Mouse (Mus musculus): ENCODE measurements around the gene Crtc3.

Gene Crtc3

DNA sequence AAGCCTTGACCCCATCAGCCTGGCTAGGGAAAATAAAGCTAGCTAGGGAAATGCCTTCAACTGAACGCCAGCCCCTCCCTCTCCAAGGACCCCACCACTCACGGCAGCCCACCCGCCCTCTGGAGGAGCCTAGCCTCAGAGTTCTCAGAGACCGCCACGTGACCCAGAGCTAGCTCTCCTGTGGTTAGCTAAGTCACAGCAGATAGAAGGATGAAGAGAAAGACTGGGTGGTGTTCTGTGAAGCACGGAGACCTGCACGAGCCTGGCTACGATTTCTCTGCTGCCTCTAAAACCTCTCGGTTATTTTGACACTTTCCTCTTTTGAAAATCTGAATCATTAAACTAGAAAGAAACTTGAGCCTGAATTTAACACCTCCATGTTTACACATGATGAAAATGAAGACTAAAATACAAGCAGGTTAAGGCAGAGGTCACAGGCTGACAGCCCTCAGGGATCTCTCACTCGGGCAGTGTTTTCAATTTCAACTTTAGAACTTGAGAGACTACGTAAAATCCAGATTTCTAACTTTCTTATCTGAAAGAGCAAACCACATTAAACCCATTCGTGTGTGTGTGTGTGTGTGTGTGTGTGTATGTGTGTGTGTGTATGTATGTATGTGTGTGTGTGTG is 8.3 kb downstream of the Crtc3 start:
- no peak for DNase-seq

DNA sequence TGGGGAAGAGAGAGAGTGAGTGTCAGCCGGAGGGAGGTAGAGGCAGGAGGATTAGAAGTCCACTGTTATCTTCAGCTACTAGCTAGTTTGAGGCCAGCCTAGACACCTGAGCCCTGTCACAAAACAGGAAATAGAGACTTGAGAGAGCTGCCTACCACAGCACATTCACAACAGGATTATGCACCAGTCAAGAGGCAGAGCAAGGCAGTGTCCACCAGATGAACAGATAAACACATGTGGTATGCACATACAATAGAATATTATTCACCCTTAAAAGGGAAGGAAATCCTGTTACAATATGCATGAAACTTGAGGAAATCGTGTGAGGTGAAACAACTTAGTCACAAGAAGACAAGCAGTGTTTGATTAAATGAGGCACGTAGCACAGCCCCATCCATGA is 16.4 kb downstream of the Crtc3 start:
- DNase-seq = no peak

DNA sequence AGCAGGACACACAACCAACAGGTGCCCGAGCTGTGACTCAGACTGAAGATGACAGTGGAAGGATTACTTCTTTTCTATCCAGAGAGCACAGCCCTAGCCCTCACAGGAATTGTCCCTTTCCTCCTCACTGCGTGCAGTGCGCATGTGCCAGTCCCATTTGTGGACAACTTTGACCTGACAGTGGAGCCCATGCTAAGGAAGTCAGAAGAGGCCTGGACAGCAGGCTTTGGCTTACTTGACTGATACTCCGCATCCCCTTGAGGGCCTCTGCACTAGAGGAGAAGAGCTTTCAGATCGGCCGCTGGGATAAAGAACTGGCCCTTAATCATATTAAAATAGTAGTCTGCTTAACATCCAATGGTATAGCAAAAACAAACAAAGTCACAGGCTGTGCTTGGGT is 17.8 kb downstream of the Crtc3 start:
- no peak for DNase-seq

DNA sequence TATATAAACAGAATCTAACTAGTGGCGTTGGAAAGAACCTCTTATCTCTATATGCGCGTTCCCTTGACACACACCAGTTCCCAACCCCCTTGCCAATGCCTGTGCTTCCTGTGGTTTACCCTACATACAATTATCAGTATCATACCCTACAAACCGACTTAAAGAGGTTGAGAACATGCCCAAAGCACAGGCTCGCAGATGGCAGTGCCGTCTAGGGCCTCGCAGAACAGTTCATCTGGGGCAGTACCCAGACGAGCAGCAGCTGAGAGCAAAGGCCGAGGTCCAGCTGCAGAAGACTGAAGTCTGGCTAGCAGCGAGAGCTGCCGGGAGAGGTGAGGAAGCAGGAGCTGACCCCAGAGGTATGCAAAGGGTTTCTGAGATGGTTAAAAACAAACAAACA is 21.5 kb downstream of the Crtc3 start:
- peak; percentile 39 for DNase-seq

DNA sequence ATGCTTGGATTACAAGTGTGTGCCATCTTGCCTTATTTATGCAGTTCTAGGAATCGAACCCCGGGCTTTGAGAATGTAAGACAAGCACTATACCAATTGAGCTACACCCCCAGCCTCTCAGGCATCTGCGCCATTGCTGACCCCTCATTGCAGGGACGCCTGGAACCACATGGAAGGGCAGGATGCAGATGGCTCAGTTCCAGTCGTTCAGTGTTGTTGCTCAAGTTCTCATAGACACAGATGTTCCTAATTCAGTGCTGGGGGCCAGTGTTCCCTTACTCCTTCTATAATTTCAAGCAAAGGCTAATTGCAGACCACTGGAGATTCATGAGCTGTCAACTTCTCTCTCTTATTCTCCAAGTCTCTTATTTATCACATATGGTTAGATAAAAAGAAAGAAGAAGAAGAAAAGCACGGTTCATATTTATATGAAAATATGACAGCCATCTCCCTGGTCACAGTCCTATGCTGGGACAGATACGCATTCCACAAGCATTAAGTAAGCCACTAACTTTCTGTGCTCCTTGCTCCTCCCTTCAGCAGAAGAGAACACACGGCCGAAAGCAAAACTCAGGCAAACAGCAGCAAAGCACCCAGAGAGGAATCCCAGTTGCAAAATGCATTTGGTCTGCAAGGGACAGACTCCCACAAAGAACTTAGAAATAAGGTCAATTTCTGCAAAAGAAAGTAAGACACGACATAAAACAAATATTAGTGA is 22.3 kb downstream of the Crtc3 start:
- no peak for DNase-seq

DNA sequence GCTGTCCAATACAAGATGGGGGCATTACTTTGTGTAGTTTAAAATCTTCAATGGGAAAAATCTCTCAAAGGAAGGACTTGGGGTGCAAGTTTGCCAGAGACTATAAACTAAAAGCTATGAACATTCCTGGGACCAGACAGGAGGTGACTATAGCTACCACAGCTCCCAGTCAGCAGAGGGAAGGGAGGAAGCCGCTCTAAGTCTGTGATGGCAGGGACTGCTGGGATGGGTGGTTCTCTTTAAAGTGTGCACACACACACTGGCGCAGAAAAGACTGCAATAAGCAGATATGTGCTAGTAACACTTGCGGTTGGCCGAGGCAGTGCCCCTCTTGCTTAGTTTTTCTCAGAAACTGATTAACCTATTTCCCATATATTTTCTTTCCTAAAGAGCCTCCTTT is 27.6 kb downstream of the Crtc3 start:
- no peak for DNase-seq

DNA sequence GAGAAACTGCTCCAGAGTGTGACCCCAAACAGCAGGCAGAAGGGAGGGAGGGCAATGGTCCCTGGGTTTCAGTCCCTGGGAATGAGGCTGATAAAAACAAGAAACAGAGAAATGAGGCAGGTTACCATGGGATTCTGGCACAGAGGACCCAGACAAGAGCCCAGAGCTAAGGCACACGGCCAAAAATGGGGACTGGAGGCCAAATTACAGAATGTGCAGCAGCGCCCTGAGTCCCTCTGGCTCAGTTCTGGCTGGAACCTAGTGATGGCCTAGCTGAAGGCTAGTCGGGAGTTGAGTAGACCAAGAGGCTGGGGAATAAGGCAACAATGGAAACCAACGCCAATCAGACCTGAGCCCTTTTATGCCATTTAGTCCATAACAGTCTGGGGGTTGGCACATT is 28.1 kb downstream of the Crtc3 start:
- DNase-seq = no peak

DNA sequence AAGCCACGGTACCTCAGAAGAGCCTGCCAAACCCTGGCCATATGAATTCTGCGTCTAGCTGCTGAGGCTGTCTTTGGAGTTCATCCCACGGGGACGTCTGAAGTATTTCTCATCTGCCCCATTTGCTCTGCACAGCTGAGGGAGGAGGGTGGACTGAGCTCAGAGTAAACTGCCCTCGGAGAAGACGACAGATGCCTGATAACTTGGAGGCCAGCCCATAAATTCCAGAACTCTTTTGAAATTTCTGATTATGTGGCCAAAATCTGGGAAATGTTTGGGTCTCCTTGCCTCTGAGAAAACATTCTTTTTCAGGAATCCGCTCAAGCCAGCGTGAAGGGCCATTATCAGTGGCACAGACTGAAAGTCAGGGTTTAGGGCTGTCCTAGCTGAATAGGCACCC is 30.8 kb downstream of the Crtc3 start:
- DNase-seq = no peak

DNA sequence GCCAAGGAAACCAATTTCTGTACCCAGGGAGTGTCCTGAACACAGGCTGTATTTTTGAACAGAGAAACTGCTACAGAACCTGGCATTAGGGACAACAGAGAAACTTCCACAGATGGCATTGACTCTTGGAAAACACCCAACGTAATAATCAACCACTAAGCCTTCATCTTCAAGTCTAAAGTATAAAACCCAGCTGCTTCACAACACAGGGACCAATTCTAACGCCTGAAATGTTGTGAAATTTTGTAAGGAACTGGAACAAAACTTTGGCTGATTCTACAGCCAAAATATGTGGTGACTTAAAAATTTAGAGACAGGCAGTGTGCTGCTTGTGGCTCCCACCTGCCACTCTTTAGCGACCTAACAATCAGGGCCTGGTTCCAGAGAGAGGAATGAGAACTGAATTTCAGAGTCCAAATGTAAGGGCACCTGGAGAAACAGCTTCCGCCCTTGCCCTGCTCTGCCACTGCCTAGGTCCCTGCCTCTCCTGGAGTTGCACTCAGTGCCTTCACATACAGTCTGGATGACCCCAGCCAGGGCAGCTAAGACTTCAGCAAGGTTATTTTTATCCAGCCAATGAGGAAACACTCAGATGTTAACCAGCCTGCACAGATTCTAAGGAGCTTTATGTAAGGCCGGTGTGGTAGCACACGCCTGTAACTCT is 33.2 kb downstream of the Crtc3 start:
- no peak for DNase-seq

DNA sequence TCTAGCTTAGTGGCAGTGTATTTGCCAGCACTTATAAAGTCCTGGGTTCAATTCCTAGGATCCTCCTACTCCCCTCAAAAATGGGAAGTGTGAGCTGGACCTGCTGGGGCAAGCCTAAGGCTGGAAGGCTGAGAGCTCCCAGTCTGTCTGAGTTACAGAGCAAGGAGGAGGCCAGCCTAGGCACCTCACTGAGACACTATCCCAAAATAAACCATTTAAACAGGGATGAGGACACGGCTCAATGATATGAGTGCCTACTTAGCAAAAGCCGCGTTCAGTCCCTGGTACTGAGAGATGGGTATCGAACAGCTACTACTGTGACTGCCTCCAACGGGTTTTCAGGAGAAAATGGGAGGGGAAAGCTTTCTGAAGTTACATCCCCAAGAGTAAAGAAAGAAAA is 33.8 kb downstream of the Crtc3 start:
- no peak for DNase-seq

DNA sequence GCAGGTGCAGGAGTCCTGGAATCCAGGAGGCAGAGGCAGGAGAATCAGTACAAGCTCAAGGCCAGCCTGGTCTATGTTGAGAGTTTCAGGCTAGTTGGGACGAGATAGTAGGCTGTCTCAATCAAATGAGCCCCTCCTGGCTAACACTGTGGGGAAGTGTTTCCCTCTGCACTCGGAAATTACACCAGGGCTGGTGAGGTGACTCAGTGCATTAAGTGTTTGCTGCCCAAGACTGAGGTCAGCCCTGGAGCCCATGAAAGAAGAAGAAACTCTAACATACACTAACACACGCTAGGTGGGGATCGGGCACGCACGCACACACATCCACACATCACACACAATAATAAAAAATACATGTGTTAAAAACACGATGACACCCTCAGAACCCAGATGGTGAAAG is 34.3 kb downstream of the Crtc3 start:
- DNase-seq = no peak

DNA sequence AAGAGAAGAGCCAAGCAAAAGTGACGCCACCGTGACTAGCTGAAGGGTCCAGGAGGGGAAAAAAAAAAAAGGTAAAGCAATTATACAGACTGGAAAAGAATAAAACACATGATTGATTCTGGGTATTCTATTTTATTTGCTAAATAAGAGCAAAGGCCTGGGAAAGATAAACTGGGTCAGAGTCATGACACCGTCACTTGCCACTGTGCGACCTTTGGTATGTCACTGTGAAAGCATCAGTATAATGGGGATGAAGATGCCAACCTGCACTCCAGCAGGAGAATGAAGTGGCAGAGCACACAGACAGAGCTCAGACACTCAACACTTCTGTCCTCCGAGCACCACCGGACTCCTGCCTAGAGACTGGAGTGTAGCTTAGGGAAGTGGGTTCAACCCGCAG is 34.7 kb downstream of the Crtc3 start:
- no peak for DNase-seq

DNA sequence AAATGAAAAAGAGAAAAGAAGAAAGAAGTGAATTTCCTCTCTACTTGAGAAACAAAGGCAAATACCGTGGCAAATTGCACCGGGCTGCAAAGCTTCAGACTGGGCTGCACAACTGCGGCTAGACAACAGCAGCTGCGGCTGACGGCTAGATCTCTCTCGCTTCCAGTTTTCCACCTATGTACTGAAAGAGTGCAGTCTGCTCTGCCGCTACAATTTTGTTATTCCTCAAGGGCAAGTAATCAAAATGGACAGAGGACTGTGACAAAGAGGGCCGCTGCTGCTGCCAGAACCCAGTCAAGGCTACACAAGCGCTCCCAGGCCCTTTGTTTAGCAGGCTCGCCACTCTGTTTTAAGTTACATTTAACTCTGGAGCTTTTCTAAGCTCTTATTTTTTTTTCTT is 35.6 kb downstream of the Crtc3 start:
- no peak for DNase-seq

DNA sequence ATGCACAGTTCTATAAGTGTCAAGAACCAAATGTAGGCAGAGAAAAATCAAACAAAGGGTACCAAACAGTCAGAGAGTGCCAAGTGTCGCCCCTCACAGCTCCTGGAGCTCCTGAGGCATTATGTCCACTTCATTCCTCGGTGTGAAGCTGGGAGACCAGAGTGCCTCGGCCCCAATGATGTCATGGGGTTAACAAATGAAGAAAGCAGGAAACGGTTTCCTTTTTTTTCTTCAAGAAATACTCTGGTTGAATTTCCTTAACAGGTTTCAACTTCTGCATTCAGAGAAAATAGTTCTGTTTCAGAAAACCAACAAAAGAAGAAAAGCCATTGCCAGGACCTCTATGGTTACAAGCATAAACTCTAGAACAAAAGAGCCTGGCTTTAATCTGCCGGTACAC is 36.4 kb downstream of the Crtc3 start:
- DNase-seq = no peak

DNA sequence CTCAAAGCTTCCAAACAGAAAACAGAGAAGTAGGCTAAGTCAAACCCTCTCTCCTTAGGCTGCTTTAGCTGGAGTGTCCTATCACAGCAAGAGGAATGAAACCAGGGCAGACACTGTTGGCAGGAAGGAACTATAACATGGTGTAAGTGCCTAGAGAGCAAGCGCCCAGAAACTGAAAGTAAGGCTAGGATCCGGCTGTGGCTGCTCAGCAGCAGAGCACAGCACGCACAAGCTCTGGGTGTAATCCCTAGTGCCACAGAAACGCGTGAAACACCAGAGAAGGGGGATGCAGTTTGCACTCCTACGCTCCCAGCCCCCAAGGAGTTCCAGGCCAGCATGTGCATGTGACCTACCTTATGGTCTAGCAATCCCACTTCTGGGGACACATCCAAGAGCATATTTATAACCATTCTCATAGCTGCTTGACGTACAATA is 41.2 kb downstream of the Crtc3 start:
- no peak for DNase-seq

DNA sequence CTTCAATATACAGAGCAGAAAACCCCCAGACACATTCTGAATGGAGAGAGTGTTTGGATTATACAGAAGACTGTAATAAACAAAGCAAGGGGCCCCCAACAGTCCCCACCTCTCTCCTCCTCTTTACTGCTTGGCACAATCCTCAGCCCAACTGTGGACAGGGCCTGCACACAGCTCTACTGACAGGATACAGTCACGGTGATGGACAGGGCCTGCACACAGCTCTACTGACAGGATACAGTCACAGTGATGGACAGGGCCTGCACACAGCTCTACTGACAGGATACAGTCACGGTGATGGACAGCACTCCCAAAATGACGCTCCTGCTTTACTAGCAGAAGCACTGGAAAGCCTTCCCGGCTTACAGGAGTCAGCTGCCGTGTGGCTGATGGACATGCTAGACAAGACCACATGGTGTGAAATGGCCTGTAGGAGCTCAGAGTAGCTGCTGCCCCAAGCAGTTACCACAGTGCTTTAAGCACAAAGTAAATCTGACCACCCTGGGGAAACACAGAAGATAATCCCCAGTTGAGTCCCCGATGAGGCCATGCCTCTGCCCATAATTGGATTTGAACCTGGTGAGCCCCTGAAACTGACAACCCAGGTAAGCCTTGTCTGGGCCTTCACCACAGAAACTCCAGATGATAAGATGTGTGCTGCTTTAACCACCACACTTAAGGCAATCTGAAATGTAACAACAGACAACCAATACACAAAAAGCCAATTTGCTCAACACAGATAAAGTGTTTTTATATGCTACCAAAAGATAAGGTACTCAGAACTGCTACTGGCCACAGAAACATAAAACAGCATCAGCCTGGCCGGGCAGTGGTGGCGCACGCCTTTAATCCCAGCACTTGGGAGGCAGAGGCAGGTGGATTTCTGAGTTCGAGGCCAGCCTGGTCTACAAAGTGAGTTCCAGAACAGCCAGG is 42.3 kb downstream of the Crtc3 start:
- no peak for DNase-seq

DNA sequence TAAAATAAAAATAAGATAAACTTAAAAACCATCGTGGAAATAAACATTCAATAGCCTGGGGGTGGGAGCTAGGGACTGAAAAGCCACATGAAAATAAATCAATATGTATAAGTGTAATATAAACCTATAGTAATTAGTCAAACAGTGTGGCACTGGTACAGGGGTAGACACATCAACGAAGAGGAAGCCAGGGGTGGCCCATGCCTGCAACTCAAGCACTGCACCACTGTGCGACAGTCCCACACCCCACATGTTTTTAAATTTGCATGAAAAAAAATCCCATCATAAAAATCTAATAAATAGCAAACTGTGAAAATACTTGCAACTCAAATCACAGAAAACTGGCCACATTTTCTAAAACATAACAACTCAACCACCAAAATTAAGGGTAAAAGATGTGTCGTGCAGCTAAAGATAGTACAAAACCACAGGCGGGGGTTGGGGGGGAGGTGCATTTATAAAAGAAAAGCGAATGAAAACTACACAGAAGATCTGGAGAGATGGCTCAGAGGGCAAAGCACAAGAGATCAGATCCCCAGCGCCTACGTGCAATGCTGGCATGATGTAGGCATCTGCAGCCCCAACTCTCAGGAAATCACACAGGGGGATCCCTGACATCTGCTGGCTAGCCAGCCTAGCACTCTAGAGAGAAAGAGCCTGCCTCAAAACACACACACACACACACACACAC is 45.6 kb downstream of the Crtc3 start:
- no peak for DNase-seq

DNA sequence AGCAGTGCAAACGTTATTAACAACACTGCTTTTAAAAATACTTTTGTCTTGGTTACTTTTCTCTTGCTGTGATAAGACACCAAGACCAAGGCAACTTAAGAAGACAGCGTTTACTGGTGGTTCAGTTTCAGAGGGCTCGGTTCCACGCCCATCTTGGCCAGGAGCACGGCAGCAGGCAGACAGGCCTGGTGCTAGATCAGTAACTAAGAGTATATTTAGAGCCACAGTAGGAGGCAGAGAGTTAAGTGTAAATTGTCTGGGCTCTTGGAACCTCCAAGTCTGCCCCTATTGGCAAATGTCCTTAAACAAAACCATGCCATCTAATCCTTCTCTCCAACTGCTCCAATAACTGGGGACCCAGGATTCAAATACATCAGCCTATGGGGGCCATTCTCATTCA is 46.1 kb downstream of the Crtc3 start:
- no peak for DNase-seq

DNA sequence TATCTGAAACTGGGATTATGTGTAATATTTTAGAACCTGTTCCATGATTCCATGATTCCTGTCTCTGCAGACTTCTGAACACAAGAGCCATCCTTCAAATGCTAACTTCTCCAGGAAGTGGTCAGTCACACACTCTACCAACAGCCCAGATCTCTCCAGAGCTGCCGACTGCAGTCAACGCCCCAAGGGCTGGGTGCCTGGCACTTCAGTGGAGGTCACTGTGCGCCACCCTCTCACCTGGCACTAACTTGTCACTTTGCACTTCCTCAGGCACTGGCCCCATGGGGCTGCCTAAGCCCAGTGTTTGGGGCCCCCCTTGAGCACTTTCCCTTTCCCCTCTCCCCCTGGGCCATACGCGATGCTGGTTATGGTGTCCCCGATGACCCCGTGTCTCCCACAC is 46.8 kb downstream of the Crtc3 start:
- DNase-seq = no peak

DNA sequence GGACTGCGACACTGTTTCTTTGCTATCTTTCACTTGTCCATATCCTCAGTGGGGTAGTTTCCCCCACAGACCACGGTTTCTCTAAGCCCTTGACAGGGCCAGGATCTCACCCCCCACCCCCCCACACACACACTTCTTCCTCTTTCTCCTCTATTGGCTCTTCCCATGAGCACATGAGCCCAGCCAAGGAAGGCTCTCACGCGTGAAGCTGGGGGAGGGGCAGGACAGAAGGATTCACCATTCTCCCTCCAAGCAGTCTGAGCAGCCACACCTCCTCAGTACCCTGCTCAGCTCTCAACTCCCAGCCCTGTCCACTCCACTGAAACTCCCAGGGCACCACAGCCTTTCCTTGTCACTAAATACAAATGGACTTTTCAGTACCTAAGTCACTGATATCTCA is 47.2 kb downstream of the Crtc3 start:
- DNase-seq = peak; percentile 39

DNA sequence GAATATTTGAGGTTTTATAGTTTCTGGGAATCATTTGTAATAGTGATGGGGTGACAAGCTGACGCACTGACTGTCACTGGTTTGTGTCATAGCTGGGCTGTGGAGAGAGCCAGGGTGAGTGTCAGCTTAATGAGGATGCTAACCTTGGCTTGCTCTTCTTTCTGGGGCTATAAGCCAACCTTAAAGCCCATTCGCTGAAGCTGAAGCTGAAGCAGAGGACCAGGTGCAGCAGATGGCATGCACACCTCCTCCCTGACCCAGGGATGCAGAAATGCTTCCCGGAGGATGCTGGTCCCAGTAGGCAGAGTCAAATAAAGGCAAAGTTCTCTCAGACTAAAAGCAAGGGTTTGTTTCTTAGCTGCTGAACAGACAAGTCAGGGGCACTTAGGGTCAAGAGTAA is 48.7 kb downstream of the Crtc3 start:
- no peak for DNase-seq

DNA sequence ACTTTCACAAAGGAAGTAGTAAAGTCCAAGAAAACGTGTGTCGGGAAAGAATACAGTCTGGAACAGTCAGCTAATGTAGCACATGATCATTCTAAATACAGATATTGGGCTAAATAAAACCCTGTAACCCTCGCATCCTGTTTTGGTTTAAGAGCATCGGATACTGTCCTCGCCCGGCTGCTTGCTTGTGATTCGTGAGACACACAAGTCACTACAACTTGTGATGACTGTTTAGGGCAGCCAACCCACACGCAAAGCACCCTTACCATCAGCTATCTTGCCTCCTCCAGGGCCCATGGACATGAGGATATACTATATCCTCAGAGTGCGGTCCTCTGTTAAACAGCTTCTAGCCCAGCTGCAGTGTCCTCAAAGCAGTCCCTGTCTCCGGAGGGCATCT is 50.2 kb downstream of the Crtc3 start:
- DNase-seq = no peak

All from kidney, adult 18-20 months (tissue).